Mouse (Mus musculus) cerebral cortex, adult 2 months (tissue): ENCODE data around the gene Txnip.

Experiments
- WGBS: fragments of 180-500 bp; shearing (Covaris S2); methylation state at CpG from one replicate; pipeline ENCODE4 v1.1.7; 2018; 5-methylcytosine and 5-hydroxymethylcytosine counted together

Txnip gene

DNA sequence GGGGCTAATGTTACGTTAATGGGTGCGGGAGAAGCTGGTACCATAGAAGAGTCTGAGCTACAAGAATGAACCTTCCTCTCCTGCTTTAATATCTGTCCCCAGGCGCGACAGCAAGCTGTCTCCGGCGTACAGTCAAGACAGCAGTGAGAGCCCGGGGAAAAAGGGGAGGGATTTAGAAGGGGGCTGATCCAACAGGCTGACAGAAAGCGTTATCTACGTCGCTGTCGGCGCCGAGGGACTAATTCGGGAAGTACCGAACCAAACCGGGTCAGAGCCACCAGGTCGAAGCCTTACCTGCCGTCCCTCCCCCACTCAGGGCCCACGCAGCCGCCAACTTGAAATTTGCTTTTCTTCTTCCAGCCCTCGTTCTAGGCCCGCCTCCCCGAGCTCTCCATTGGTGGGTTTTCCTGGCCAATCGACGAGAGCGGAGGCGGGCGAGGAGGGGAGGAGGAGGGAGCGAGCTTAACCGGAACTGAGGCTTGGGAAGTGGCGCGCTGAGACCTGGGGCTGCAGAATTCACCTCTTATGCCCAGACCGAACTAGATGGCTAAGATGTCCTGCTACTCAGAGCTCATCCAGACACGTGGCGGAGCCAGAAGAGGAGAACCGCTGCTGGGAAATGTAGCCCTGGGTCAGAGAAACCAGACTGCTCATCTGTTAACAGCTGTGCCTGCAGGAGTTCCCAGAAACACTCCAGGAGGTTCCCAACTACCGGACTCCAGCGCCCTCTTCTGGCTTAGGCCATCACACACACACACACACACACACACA lies 36.2 kb downstream of the Txnip start, which contains the start of gene Polr3gl:
Polr3gl (minus strand) TSS at position 392 of the 771 bp plus-strand sequence.
- WGBS = under 1% methylated on average over 37 of the region's 38 CpGs

- WGBS = 83% methylated on average over 5 of the region's 5 CpGs
Observed at GRCm38 (mm10) chr3:96594851-96595250, 37.1 kb downstream of the Txnip start.

- WGBS = 23% methylated on average over 6 of the region's 6 CpGs
Observed at GRCm38 (mm10) chr3:96595661-96596060, 37.9 kb downstream of the Txnip start.

DNA sequence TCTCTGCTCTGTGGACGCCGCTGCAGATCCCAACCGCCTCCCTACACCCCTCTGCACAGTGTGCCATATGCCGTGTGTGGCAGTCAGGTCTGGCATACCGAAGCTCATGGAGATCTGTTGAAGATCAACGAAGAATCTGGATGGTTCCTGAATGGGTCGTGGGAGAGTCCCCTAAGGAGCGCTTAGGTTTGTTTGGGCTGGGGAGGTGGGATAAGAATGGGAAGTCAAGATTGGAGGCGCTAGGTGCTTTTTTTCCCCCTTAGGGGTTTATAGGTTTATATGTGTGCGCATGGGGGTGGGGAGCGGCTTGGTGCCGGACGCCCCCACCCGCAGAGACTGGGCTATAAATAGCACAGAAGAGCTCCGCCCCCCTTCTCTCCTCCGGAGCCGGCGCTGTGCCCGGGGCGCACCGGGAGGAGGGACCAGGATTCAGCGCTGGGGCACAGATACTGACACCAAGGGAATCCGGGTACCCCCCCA lies 38.5 kb downstream of the Txnip start, which contains the start of gene Ankrd34a:
Ankrd34a (plus strand) TSS at position 409 of the 480 bp plus-strand sequence.
- 2% methylated on average over 23 of the region's 23 CpGs for WGBS

DNA sequence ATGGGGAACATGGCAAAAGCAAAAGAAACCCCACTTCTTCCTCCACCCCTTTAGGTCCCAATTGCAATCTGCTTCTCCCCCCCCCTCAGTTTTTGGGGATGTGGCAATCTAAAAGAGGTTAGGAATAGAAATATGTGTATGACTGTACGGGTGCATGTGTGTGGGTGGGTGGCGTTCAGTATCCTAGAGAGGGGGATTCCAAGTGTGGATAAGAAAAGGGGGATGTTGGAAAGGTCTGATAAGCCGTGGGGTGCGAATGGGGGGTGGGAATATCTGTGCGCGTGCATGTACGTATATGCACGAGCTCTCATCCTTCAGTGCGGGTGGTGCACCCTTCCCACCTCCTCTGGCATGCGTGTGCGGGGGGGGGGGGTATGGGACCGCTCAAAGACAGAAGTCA lies 39.1 kb downstream of the Txnip start:
- 4% methylated on average over 12 of the region's 12 CpGs for WGBS

DNA sequence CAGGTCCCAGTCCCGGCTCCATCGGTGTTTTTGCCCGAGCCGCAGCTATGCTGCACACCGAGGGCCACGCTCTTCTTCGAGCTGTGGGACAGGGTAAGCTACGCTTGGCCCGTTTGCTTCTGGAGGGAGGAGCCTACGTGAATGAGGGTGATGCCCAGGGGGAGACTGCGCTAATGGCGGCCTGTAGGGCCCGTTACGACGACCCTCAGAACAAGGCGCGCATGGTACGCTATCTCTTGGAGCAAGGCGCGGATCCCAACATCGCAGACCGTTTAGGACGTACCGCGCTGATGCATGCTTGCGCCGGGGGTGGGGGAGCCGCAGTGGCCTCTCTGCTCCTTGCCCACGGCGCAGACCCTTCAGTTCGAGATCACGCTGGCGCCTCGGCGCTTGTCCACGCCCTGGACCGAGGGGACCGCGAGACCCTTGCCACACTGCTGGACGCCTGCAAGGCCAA lies 39.7 kb downstream of the Txnip start:
- WGBS = under 1% methylated on average over 40 of the region's 40 CpGs

DNA sequence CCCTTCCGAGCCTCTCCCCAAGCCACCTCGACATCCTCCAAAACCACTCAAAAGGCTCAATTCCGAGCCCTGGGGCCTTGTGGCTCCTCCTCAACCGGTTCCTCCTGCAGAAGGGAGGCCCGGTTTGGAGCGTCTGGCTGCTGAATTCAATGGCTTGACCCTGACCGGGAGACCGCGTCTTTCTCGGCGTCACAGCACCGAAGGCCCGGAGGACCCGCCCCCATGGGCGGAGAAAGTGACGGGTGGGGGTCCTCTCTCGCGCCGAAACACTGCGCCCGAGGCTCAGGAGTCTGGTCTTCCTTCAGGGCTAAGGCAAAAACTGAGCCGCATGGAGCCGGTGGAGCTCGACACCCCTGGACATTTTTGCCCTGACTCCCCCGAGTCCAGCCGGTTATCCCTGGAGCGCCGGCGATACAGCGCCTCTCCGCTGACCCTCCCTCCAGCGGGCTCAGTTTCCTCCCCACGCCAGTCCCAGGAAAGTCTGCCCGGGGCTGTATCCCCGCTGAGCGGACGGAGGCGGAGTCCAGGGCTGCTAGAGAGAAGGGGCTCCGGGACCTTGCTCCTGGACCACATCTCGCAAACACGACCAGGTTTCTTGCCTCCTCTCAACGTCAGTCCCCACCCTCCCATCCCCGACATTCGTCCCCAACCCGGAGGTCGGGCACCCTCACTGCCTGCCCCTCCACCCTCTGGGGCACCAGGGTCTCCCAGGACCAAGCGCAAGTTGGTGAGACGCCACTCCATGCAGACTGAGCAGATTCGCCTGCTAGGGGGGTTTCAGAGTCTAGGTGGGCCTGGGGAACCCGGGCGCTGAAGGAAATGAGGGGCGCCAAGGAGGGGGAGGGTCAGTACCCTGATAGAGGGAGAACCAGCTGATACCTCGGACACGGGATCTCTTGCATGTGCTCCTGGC lies 40.7 kb downstream of the Txnip start:
- 4% methylated on average over 54 of the region's 54 CpGs for WGBS

DNA sequence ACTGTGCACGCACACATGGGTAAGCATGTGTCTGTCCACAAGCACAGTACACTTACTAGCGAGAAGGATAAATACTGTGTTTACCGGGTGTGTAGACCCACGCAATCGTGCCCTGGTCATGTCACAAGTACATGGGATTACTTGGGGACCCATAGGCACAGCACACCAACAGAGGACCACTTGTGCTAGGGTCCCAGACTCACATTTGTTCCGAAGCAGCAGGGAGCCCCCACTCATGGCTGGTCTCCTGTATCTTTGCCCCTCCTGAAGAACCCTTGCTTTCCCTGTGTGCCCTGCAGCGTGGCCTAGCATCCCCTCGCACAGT lies 41.3 kb downstream of the Txnip start:
- WGBS = 42% methylated on average over 8 of the region's 8 CpGs

- 52% methylated on average over 3 of the region's 3 CpGs for WGBS
Observed at GRCm38 (mm10) chr3:96599411-96599810, 41.7 kb downstream of the Txnip start.

GRCm38 (mm10) chr3:96600639-96601250 lies 43.0 kb downstream of the Txnip start, which contains the start of gene Lix1l:
Lix1l (plus strand) TSS chr3:96601149.
- under 1% methylated on average over 27 of the region's 27 CpGs for WGBS

DNA sequence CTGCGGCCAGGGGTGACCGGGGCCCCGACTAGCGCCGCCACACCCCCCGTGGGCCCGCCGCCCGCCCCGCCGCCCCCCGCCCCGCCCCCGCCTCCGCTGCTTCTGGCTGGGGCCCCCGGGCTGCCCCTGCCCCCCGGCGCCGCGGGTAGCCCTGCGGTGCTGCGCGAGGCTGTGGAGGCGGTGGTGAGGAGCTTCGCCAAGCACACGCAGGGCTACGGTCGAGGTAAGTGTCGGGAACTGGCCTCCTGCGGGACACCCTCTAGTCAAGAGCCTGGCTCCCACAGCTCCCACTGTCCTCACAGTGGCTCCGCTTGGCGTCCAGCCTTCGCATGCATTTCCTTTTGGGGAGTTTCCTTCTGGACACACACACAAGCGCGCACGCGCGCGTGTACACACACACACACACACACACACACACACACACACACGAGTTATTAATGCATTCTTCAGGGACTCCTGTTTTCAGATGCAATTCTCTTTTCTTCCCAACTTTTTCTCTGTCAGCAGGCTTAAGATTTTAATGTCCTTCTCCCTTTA lies 43.6 kb downstream of the Txnip start:
- whole genome bisulfite sequencing = under 1% methylated on average over 40 of the region's 40 CpGs

GRCm38 (mm10) chr3:96601941-96602703 lies 44.4 kb downstream of the Txnip start:
- WGBS = 13% methylated on average over 10 of the region's 10 CpGs

- WGBS = 19% methylated on average over 5 of the region's 5 CpGs
Observed at GRCm38 (mm10) chr3:96602704-96603084, 44.9 kb downstream of the Txnip start.

GRCm38 (mm10) chr3:96603311-96603710 lies 45.6 kb downstream of the Txnip start:
- WGBS = 40% methylated on average over 5 of the region's 5 CpGs

DNA sequence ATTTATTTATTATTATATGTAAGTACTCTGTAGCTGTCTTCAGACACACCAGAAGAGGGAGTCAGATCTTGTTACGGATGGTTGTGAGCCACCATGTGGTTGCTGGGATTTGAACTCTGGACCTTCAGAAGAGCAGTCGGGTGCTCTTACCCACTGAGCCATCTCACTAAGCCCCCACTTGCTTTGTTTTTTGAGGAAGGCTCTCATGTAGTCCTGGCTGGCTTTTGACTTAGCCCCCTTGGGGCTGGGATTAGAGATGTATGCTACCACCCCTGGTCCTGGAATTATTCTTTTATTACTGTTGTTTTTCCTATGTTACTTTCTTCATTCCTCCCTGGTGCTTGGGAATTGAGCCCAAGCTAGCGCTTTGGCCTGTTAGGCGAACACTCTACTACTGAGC lies 48.2 kb downstream of the Txnip start:
- 90% methylated on average over 4 of the region's 4 CpGs for WGBS

GRCm38 (mm10) chr3:96606618-96607017 lies 48.9 kb downstream of the Txnip start:
- 89% methylated on average over 4 of the region's 4 CpGs for WGBS
